Mouse (Mus musculus) intestine, embryonic 14.5 days (tissue): Measurements from ENCODE around the gene Fxn. TPM values are rescaled to one million over a fixed set of nuclear protein-coding genes. Genes with fewer than 3 reads are reported as not detected.

Experiments
- ATAC-seq: fragments of 200-750 bp; cut with Nextera tagmentation; replicated peaks from 2 replicates; pipeline ENCODE4 v1.8.0; 2017; ENCODE audit warnings: low read depth, moderate number of reproducible peaks, moderate TSS enrichment, moderate library complexity; ENCODE audit not compliant: low FRiP score, low TSS enrichment
- DNase-seq: peaks from one replicate; pipeline ENCODE4 v3.0.0-alpha.2; 2018; ENCODE audit warnings: low spot score
- H3K27ac ChIP-seq: fragments of 300-500 bp; sonication (generic); 2 replicates; pipeline ENCODE4 v1.5.1; 2014; ENCODE audit warnings: low read depth, mild to moderate bottlenecking, control low read depth
- H3K27me3 ChIP-seq: fragments of 300-500 bp; sonication (generic); replicated peaks from 2 replicates; pipeline ENCODE4 v1.6.1; 2014; ENCODE audit warnings: low read length, control low read depth; ENCODE audit not compliant: control insufficient read depth, insufficient read depth
- H3K36me3 ChIP-seq: fragments of 300-500 bp; sonication (generic); 2 replicates; pipeline ENCODE4 v1.6.1; 2014; ENCODE audit warnings: low read length, control low read depth; ENCODE audit not compliant: control insufficient read depth, insufficient read depth
- H3K4me1 ChIP-seq: fragments of 300-500 bp; sonication (generic); replicated peaks from 2 replicates; pipeline ENCODE4 v1.6.1; 2014; ENCODE audit warnings: low read length, control low read depth, mixed read lengths; ENCODE audit not compliant: control insufficient read depth, insufficient read depth
- H3K4me2 ChIP-seq: fragments of 300-500 bp; sonication (generic); 2 replicates; pipeline ENCODE4 v1.6.1; 2014; ENCODE audit warnings: low read length
- H3K4me3 ChIP-seq: fragments of 300-500 bp; sonication (generic); 2 replicates; pipeline ENCODE4 v1.5.1; 2014; ENCODE audit warnings: low read depth, low read length, control low read depth, mixed read lengths
- H3K9ac ChIP-seq: fragments of 300-500 bp; sonication (generic); 2 replicates; pipeline ENCODE4 v1.6.1; 2014; ENCODE audit warnings: mild to moderate bottlenecking, low read length
- H3K9me3 ChIP-seq: fragments of 300-500 bp; sonication (generic); 2 replicates; pipeline ENCODE4 v1.6.1; 2016; ENCODE audit warnings: low read length, control low read depth; ENCODE audit not compliant: control insufficient read depth
- WGBS: fragments of 180-500 bp; shearing (Covaris S2); extraction: QIAGEN DNeasy Blood & Tissue Kit; methylation state at CpG from one replicate; pipeline ENCODE4 v1.1.7; 2014; 5-methylcytosine and 5-hydroxymethylcytosine counted together
- polyA plus RNA-seq: library from polyadenylated mRNA; unstranded; fragments of >200 nt; fragmentation: Nextera tagmentation; extraction: Ambion mirVana; gene quantifications from 2 replicates; pipeline ENCODE4 v1.2.1, GENCODE M21; 2014

The Fxn gene
- polyA plus RNA-seq, 1 experiment from 2014 or later, result 46.5 TPM

GRCm38 (mm10) chr19:24262736-24263135 is 17.7 kb downstream of the Fxn start:
- WGBS, result 91% methylated on average over 14 of the region's 14 CpGs
- 0 out of 2 replicates have a peak, but pooled peaks cover 4% of the 10 kb centered on the region for H3K4me1 ChIP-seq
- ATAC-seq (no peak), DNase-seq (no peak)
- H3K9ac ChIP-seq, result no peak overlapping the region
- no peaks in the 10 kb centered on the region for H3K27me3 ChIP-seq
- no peak overlapping the region for H3K4me2 ChIP-seq
- H3K4me3 ChIP-seq, result no peak overlapping the region
- no peaks in the 10 kb centered on the region for H3K9me3 ChIP-seq
- peaks cover 15% of the 10 kb centered on the region; the same call in 1 of the 2 replicates for H3K36me3 ChIP-seq
- no peak overlapping the region for H3K27ac ChIP-seq

- H3K36me3 ChIP-seq, result peaks cover 9% of the 10 kb centered on the region; the same call in 1 of the 2 replicates
- H3K27me3 ChIP-seq, result no peaks in the 10 kb centered on the region
- H3K4me3 ChIP-seq, result no peak overlapping the region
- H3K4me2 ChIP-seq, result no peak overlapping the region
- H3K4me1 ChIP-seq, result no peaks in the 10 kb centered on the region
- H3K9ac ChIP-seq, result no peak overlapping the region
- no peaks in the 10 kb centered on the region for H3K9me3 ChIP-seq
- no peak overlapping the region for H3K27ac ChIP-seq
- ATAC-seq, result no peak
- DNase-seq, result no peak
- 77% methylated on average over 12 of the region's 12 CpGs for WGBS
These were observed 20.7 kb downstream of the Fxn start for GRCm38 (mm10) chr19:24259390-24260351.

DNA sequence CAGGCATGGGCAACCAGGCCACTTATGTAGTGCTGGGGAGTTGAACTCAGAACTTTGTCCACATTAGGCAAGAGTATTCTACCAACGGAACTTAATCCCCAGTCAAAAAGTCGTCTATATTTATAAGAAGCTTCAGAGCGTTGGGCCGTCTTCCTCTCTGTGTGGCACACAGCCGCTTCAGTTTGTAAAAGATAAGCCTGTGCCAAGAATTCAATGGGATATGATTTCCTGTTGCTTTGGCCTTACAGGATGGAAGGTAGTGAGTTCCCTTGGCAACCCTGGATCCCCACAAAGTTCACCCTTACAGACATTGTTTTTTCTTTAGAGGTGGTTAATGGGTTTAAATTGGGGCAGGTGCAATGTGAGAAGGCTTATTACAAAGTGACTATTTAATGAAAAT is 22.0 kb downstream of the Fxn start:
- 73% methylated on average over 5 of the region's 5 CpGs for WGBS
- Histone ChIP-seq H3K27me3 (no peaks in the 10 kb centered on the region), H3K4me2 (no peak overlapping the region), H3K4me1 (no peaks in the 10 kb centered on the region), H3K36me3 (peaks cover 4% of the 10 kb centered on the region; the same call in 1 of the 2 replicates), H3K9me3 (no peaks in the 10 kb centered on the region), H3K9ac (no peak overlapping the region), H3K27ac (no peak overlapping the region), H3K4me3 (no peak overlapping the region)
- no peak for DNase-seq
- ATAC-seq, result no peak

- peaks cover 4% of the 10 kb centered on the region; the same call in 1 of the 2 replicates for H3K36me3 ChIP-seq
- H3K4me2 ChIP-seq, result no peak overlapping the region
- H3K4me1 ChIP-seq, result no peaks in the 10 kb centered on the region
- no peaks in the 10 kb centered on the region for H3K27me3 ChIP-seq
- H3K9me3 ChIP-seq, result no peaks in the 10 kb centered on the region
- DNase-seq (no peak), ATAC-seq (no peak)
- 84% methylated on average over 6 of the region's 6 CpGs for WGBS
- H3K9ac ChIP-seq, result no peak overlapping the region
- no peak overlapping the region for H3K27ac ChIP-seq
- H3K4me3 ChIP-seq, result no peak overlapping the region
These were observed 22.4 kb downstream of the Fxn start for GRCm38 (mm10) chr19:24257962-24258361.

DNA sequence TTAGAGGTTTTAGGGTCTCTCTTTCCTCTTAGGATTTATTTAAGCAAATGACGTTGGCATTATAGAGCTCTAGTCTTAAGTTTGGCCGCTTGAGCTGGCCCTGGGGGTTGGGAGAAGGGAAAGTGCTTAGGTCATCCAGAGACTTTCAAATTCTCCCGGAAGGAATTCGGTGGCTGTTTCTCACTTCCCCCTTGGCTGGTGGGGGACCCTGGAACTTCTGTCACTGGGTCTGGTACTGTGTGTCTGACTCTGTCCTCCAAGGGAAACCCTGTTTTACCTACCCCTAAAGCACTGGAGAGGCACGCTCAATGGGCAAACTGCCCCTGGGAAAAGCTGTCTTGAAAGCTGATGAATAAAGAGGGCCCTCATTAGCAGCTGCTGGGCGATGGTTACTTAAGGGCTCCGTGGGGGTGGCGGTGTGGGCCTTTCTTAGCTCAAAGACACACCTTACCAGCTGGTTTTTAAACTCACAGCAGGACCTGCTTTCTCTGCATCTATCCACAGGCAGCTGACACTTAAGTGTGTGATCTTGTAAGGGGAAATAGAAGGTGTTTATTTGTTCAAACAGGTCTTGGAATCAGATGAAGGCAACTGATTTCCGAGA is 26.6 kb downstream of the Fxn start:
- no peak overlapping the region for H3K4me2 ChIP-seq
- 0 out of 2 replicates have a peak, but pooled peaks cover 3% of the 10 kb centered on the region for H3K4me1 ChIP-seq
- H3K27me3 ChIP-seq, result no peaks in the 10 kb centered on the region
- no peak for DNase-seq
- 30% methylated on average over 9 of the region's 9 CpGs for WGBS
- H3K9me3 ChIP-seq, result no peaks in the 10 kb centered on the region
- no peak overlapping the region for H3K27ac ChIP-seq
- no peak overlapping the region for H3K9ac ChIP-seq
- ATAC-seq, result no peak
- no peaks in the 10 kb centered on the region for H3K36me3 ChIP-seq
- no peak overlapping the region for H3K4me3 ChIP-seq

DNA sequence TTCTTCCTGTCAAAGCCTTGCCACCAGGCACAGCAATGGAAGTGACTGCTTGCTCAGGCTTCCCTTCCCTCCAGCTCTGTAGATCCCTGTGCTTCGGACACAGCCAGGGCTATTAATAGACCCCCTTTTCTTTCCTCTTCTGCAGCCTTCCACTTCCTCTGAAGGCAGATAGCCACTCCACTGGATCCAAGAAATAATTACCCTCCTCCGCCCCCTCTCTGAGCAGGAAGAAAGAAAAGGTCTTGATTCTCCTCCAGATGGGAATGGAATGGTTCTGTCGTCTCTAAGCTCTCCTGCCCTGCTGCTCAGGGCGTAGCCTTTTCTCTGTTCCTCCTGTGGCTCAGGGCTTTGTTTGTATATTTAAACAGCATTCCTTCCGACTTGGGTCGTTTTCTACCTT is 28.5 kb downstream of the Fxn start:
- H3K4me1 ChIP-seq, result 0 out of 2 replicates have a peak, but pooled peaks cover 3% of the 10 kb centered on the region
- H3K4me3 ChIP-seq, result no peak overlapping the region
- no peak for DNase-seq
- H3K27me3 ChIP-seq, result no peaks in the 10 kb centered on the region
- H3K36me3 ChIP-seq, result no peaks in the 10 kb centered on the region
- no peak overlapping the region for H3K27ac ChIP-seq
- 10% methylated on average over 6 of the region's 6 CpGs for WGBS
- H3K9me3 ChIP-seq, result no peaks in the 10 kb centered on the region
- no peak for ATAC-seq
- H3K9ac ChIP-seq, result no peak overlapping the region
- no peak overlapping the region; the same call in 1 of the 2 replicates for H3K4me2 ChIP-seq

GRCm38 (mm10) chr19:24243340-24243739 is 37.1 kb downstream of the Fxn start:
- WGBS, result 85% methylated on average over 6 of the region's 6 CpGs
- no peak overlapping the region for H3K9ac ChIP-seq
- H3K9me3 ChIP-seq, result no peaks in the 10 kb centered on the region
- H3K4me1 ChIP-seq, result peaks cover 7% of the 10 kb centered on the region
- no peak overlapping the region for H3K4me3 ChIP-seq
- H3K27ac ChIP-seq, result no peak overlapping the region
- H3K4me2 ChIP-seq, result no peak overlapping the region
- no peaks in the 10 kb centered on the region for H3K36me3 ChIP-seq
- no peak for ATAC-seq
- H3K27me3 ChIP-seq, result no peaks in the 10 kb centered on the region
- DNase-seq, result no peak

- DNase-seq (peak; percentile 65), ATAC-seq (no peak; the same call in 1 of the 2 replicates)
- 20% methylated on average over 14 of the region's 14 CpGs for WGBS
- Histone ChIP-seq H3K36me3 (no peaks in the 10 kb centered on the region), H3K4me2 (peak overlapping the region; percentile 11; the same call in 1 of the 2 replicates), H3K9ac (no peak overlapping the region), H3K9me3 (no peaks in the 10 kb centered on the region), H3K27ac (no peak overlapping the region), H3K4me1 (peaks cover 7% of the 10 kb centered on the region), H3K4me3 (no peak overlapping the region), H3K27me3 (no peaks in the 10 kb centered on the region)
These were observed 38.4 kb downstream of the Fxn start for GRCm38 (mm10) chr19:24241799-24242546.
